Mouse (Mus musculus): ENCODE measurements around the gene Nkrf. TPM values are rescaled to one million over a fixed set of nuclear protein-coding genes. Genes with fewer than 3 reads are reported as not detected.

Nkrf gene
- polyA plus RNA-seq, 1 experiment from 2014 or later, result 2.6 TPM

DNA sequence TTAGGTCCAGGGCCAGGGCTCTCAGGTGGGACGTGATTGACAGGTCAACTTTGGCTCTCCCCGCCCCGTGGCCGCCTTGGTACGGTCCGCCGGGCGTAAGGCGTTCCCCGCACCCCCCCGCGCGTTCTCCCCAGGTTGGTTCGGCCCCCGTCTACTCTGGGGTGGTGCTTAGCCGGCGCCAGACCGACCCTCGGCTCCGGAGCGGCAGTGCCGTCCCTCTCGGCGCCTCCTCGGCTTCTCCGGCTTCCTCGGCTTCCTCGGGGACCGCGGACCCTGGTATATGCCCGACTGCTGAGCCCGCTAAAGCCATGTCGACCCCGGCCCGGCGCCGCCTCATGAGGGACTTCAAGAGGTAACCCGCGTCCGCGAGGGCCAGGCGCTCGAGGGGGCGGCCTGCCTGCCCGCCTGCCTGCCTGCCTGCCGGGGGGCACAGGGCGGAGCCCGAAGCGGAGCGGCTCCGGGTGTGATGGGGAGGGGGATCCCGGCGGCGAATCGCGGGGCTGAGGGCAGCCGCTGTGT, 28.5 kb downstream of the Nkrf start:
- Histone ChIP-seq H3K4me2 (ENCODE audit: low read depth, severe bottlenecking) (peak overlapping the region; percentile 24; the same call in 1 of the 2 replicates), H3K4me3 (ENCODE audit: low read depth, low read length) (peak overlapping the region; percentile 65), H3K4me1 (ENCODE audit: control insufficient read depth, insufficient read depth, low read length) (0 out of 2 replicates have a peak, but pooled peaks cover 2% of the 10 kb centered on the region), H3K36me3 (ENCODE audit: control insufficient read depth, insufficient read depth, low read length) (no peaks in the 10 kb centered on the region), H3K9me3 (ENCODE audit: control insufficient read depth, low read length) (no peaks in the 10 kb centered on the region), H3K9ac (ENCODE audit: low read length) (peak overlapping the region; percentile 78), H3K27ac (replicated peaks; ENCODE audit: low read depth, low read length) (peak overlapping the region; percentile 56; the same call in 1 of the 2 replicates), H3K27me3 (ENCODE audit: control insufficient read depth, insufficient read depth, low read length) (no peaks in the 10 kb centered on the region)
- 10% methylated on average over 48 of the region's 57 CpGs for WGBS
- ATAC-seq (ENCODE audit: insufficient number of reproducible peaks, low FRiP score, low TSS enrichment, low read depth), result peak; percentile 95
- DNase-seq (ENCODE audit: low spot score), result peak; percentile 89

DNA sequence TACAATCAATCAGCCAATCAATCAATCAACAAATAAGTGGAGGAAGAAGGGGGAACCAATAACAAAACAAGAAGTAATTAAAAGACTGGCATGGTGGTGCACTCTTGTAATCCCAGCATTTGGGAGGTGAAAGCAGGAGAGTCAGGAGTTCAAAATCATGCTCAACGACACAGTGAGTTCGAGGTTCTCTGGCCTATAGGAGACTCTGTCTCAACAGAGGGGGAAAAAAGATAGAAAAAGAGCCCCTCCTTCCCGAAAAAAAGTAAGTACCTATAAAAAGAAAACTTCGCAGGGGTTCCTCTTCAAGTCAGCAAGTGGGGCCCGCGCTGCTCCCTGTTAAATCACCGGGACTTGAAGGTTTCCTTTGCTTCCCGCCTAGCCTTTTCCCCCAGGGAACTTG, 28.9 kb downstream of the Nkrf start, which contains the start of the genes Ube2a and C330007P06Rik:
Gene Ube2a (plus strand): TSS at position 136 of the 400 bp plus-strand sequence.
Gene C330007P06Rik (minus strand): TSS at position 347 of the 400 bp plus-strand sequence.
- DNase-seq (ENCODE audit: low spot score) (no peak), ATAC-seq (ENCODE audit: insufficient number of reproducible peaks, low FRiP score, low TSS enrichment, low read depth) (0 out of 2 replicates have a peak, but pooled peaks have one; percentile 75)
- Histone ChIP-seq H3K9me3 (ENCODE audit: control insufficient read depth, low read length) (no peaks in the 10 kb centered on the region), H3K27me3 (ENCODE audit: control insufficient read depth, insufficient read depth, low read length) (no peaks in the 10 kb centered on the region), H3K4me2 (ENCODE audit: low read depth, severe bottlenecking) (peak within 1 kb of the TSS; percentile 54), H3K36me3 (ENCODE audit: control insufficient read depth, insufficient read depth, low read length) (no peaks in the 10 kb centered on the region), H3K4me1 (ENCODE audit: control insufficient read depth, insufficient read depth, low read length) (0 out of 2 replicates have a peak, but pooled peaks cover 2% of the 10 kb centered on the region), H3K9ac (ENCODE audit: low read length) (peak within 1 kb of the TSS; percentile 78), H3K27ac (replicated peaks; ENCODE audit: low read depth, low read length) (peak within 1 kb of the TSS; percentile 56; the same call in 1 of the 2 replicates), H3K4me3 (ENCODE audit: low read depth, low read length) (peak within 1 kb of the TSS; percentile 65)
- WGBS, result 28% methylated on average over 8 of the region's 8 CpGs

DNA sequence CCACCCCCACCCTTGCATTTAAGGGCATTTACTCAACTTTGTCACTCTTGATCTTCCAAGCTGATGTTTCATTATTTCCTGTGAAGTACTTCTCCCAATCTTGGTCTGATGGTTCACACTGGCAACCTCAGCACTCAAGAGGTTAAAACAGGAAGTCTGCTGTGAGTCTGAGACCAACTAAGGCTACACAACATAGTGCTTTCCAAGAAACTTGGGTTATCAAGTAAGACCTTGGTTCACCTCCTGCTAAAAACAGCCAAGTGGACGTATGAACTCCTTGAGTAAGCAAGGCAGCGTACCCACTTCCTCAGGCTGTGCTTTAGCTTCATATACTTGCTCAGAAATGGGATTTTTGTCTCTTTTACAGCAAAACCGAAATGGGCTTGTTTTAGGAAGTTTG, 32.3 kb downstream of the Nkrf start:
- 82% methylated on average over 3 of the region's 3 CpGs for WGBS
- ATAC-seq (ENCODE audit: insufficient number of reproducible peaks, low FRiP score, low TSS enrichment, low read depth), result no peak
- H3K27ac ChIP-seq (replicated peaks; ENCODE audit: low read depth, low read length), result no peak overlapping the region
- H3K4me3 ChIP-seq (ENCODE audit: low read depth, low read length), result no peak overlapping the region
- H3K27me3 ChIP-seq (ENCODE audit: control insufficient read depth, insufficient read depth, low read length), result no peaks in the 10 kb centered on the region
- DNase-seq (ENCODE audit: low spot score), result no peak
- H3K4me2 ChIP-seq (ENCODE audit: low read depth, severe bottlenecking), result no peak overlapping the region
- H3K4me1 ChIP-seq (ENCODE audit: control insufficient read depth, insufficient read depth, low read length), result 0 out of 2 replicates have a peak, but pooled peaks cover under 1% of the 10 kb centered on the region
- H3K36me3 ChIP-seq (ENCODE audit: control insufficient read depth, insufficient read depth, low read length), result no peaks in the 10 kb centered on the region
- no peak overlapping the region for H3K9ac ChIP-seq (ENCODE audit: low read length)
- no peaks in the 10 kb centered on the region for H3K9me3 ChIP-seq (ENCODE audit: control insufficient read depth, low read length)

DNA sequence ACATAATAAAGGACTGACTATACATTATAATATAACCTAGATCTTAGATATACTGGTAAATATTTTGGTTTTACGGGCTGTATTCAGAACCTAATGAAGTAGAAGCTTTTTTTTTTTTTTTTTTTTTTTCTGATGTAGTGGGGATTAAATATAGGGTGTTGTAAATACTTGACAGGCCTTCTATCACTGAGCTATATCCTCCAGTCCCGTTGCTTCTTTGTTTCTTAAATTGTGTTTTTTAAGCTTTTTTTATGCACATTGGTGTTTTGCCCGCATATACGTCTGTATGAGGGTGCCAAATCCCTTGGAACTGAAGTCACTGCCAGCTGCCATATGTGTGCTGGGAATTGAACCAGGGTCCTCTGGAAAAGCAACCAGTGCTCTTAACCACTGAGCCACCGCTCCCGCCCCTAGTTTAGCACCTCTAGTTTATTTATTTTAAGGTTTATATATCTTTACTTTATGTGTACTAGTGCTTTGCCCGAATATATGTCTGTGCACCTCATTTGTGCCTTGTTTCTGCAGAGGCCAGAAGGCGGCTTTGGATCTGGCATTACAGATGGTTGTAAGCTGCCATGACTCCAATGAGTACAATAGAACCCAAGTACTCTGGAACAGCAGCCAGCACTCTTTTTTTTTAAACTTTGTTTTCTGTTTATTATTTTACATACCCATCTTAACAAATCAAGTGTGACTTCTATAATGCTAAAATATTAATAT, 37.9 kb downstream of the Nkrf start:
- H3K27ac ChIP-seq (replicated peaks; ENCODE audit: low read depth, low read length), result no peak overlapping the region

DNA sequence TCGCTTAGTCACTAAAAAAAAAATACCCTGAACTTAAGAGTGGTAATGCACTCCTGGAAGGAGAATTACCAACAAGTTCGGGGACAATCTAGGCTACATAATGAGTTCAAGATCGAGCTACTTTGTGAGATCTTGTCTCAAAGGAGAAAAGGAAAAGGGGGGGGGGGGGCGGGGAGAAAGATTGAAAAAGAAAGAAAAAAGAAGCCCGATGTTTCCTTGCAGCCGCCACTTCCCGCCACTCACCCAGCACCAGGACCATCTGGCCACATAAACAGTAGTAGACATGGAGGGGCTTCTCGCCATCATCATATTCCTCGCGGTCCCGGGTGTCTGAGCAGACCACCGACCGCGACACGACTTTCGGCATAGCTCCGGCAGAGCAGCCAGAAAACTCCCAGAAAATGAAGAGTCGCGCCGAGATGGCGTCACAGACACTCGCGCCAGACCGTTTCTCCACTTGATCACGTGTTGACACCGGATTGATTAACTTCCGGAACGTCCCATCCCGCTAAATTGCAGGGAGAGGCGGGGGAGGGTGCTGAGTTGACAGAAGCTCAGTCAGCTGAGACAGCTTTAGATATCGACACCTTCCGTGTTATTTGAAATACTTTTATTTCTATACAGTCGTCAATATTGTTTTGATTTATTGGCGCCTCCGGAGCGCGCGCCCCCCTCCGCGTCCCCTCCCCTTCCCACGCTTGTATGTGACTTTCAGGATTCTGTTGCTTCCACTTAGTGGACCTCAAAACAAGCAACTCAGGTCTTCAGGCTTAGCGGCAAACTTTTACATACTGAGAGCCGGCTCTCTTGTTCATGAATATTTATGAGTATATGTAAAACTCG, 38.7 kb downstream of the Nkrf start:
- Histone ChIP-seq H3K4me3 (ENCODE audit: low read depth, low read length) (peak overlapping the region; percentile 39), H3K27ac (replicated peaks; ENCODE audit: low read depth, low read length) (no peak overlapping the region), H3K36me3 (ENCODE audit: control insufficient read depth, insufficient read depth, low read length) (no peaks in the 10 kb centered on the region), H3K4me2 (ENCODE audit: low read depth, severe bottlenecking) (peak overlapping the region; percentile 34), H3K27me3 (ENCODE audit: control insufficient read depth, insufficient read depth, low read length) (no peaks in the 10 kb centered on the region), H3K9me3 (ENCODE audit: control insufficient read depth, low read length) (no peaks in the 10 kb centered on the region), H3K9ac (ENCODE audit: low read length) (no peak overlapping the region), H3K4me1 (ENCODE audit: control insufficient read depth, insufficient read depth, low read length) (no peaks in the 10 kb centered on the region)
- 19% methylated on average over 40 of the region's 44 CpGs for WGBS
- DNase-seq (ENCODE audit: low spot score) (peak; percentile 81), ATAC-seq (ENCODE audit: insufficient number of reproducible peaks, low FRiP score, low TSS enrichment, low read depth) (peak; percentile 68; the same call in 1 of the 2 replicates)

More for the DNA sequence above, 37.9 kb downstream of the Nkrf start:
- no peaks in the 10 kb centered on the region for H3K36me3 ChIP-seq (ENCODE audit: control insufficient read depth, insufficient read depth, low read length)
- H3K4me3 ChIP-seq (ENCODE audit: low read depth, low read length), result peak overlapping the region; percentile 39; the same call in 1 of the 2 replicates
- H3K9me3 ChIP-seq (ENCODE audit: control insufficient read depth, low read length), result no peaks in the 10 kb centered on the region
- peak overlapping the region; percentile 20; the same call in 1 of the 2 replicates for H3K4me2 ChIP-seq (ENCODE audit: low read depth, severe bottlenecking)
- ATAC-seq (ENCODE audit: insufficient number of reproducible peaks, low FRiP score, low TSS enrichment, low read depth), result no peak
- WGBS, result 59% methylated on average over 8 of the region's 8 CpGs
- H3K27me3 ChIP-seq (ENCODE audit: control insufficient read depth, insufficient read depth, low read length), result no peaks in the 10 kb centered on the region
- no peak for DNase-seq (ENCODE audit: low spot score)
- H3K9ac ChIP-seq (ENCODE audit: low read length), result no peak overlapping the region
- no peaks in the 10 kb centered on the region for H3K4me1 ChIP-seq (ENCODE audit: control insufficient read depth, insufficient read depth, low read length)

DNA sequence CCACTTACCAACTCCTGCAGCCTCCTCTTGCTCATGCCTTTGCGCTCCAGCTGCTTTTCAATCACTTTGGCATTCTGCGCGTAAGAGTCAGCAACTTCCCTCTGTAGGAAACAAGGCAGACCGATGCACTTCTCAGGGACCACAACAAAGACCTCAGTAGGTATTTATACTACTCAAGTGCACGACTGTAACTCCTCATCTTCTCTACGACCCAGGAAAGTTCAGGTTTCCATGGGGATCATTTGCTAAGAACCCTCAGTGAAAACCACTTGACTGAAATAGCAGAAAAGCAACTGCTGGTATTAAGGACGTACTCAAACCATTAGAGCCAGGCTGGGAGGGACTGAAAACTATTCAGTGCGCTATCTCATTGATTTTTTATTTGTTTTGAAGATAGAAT, 50.1 kb downstream of the Nkrf start:
- 90% methylated on average over 8 of the region's 8 CpGs for WGBS
- H3K9me3 ChIP-seq (ENCODE audit: control insufficient read depth, low read length), result no peaks in the 10 kb centered on the region
- H3K4me2 ChIP-seq (ENCODE audit: low read depth, severe bottlenecking), result no peak overlapping the region
- ATAC-seq (ENCODE audit: insufficient number of reproducible peaks, low FRiP score, low TSS enrichment, low read depth) (no peak), DNase-seq (ENCODE audit: low spot score) (no peak)
- H3K9ac ChIP-seq (ENCODE audit: low read length), result no peak overlapping the region
- H3K4me3 ChIP-seq (ENCODE audit: low read depth, low read length), result no peak overlapping the region
- H3K36me3 ChIP-seq (ENCODE audit: control insufficient read depth, insufficient read depth, low read length), result no peaks in the 10 kb centered on the region
- H3K27me3 ChIP-seq (ENCODE audit: control insufficient read depth, insufficient read depth, low read length), result no peaks in the 10 kb centered on the region
- H3K4me1 ChIP-seq (ENCODE audit: control insufficient read depth, insufficient read depth, low read length), result no peaks in the 10 kb centered on the region
- no peak overlapping the region for H3K27ac ChIP-seq (replicated peaks; ENCODE audit: low read depth, low read length)

DNA sequence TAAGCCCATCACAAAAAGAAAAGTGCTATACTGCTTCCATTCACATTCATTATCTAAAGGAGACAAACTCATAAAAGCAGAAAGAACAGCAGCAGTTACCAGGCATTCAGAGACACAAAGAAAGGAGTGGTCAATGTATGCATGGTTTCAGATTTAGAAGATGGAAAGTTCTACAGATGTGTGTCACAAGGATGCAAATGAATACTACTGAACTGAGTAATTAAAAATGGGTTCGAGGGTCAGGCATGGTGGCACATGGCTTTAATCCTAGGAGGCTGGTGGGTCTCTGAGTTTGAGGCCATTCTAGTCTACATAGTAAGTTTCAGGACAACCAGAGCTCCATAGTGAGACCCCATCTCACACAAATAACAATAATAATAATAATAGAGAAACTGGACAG, 55.5 kb downstream of the Nkrf start:
- Histone ChIP-seq H3K4me2 (ENCODE audit: low read depth, severe bottlenecking) (no peak overlapping the region), H3K36me3 (ENCODE audit: control insufficient read depth, insufficient read depth, low read length) (no peaks in the 10 kb centered on the region), H3K27me3 (ENCODE audit: control insufficient read depth, insufficient read depth, low read length) (no peaks in the 10 kb centered on the region), H3K9ac (ENCODE audit: low read length) (no peak overlapping the region), H3K27ac (replicated peaks; ENCODE audit: low read depth, low read length) (no peak overlapping the region), H3K9me3 (ENCODE audit: control insufficient read depth, low read length) (no peaks in the 10 kb centered on the region), H3K4me3 (ENCODE audit: low read depth, low read length) (no peak overlapping the region), H3K4me1 (ENCODE audit: control insufficient read depth, insufficient read depth, low read length) (no peaks in the 10 kb centered on the region)
- ATAC-seq (ENCODE audit: insufficient number of reproducible peaks, low FRiP score, low TSS enrichment, low read depth) (no peak), DNase-seq (ENCODE audit: low spot score) (no peak)
- WGBS, result 91% methylated on average over 1 of the region's 1 CpGs

DNA sequence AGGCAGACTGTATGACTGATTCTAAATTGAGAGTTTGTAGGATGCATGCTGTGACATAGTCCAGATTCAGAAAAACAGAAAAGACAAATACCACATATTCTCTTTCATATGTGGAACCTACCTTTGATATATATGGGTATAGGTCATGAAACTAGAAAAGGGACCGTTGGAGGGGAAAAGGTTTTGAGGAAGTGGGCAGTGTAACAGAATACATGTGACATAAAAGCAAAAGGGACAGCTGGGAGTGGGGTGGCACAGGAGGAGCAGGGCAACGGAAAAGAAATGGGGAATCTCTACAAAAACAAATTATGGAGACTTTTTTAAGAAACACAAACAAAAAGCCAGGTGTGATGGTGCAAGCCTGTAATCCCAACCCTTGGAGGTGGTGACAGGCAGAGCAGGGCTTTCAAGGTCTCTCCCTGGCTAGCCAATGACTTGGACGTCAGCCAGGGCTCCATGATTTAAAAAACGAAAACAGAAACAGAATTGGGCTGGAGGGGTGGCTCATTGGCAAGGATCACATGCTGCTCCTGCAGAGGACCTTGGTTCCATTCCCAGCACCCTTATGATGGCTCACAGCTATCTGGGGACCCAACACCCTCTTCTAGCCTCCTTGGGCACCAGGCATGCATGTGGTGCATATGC, 59.2 kb downstream of the Nkrf start:
- Histone ChIP-seq H3K9ac (ENCODE audit: low read length) (no peak overlapping the region), H3K4me3 (ENCODE audit: low read depth, low read length) (no peak overlapping the region), H3K27me3 (ENCODE audit: control insufficient read depth, insufficient read depth, low read length) (no peaks in the 10 kb centered on the region), H3K4me1 (ENCODE audit: control insufficient read depth, insufficient read depth, low read length) (no peaks in the 10 kb centered on the region), H3K9me3 (ENCODE audit: control insufficient read depth, low read length) (no peaks in the 10 kb centered on the region), H3K27ac (replicated peaks; ENCODE audit: low read depth, low read length) (no peak overlapping the region), H3K36me3 (ENCODE audit: control insufficient read depth, insufficient read depth, low read length) (no peaks in the 10 kb centered on the region), H3K4me2 (ENCODE audit: low read depth, severe bottlenecking) (no peak overlapping the region)
- DNase-seq (ENCODE audit: low spot score) (no peak), ATAC-seq (ENCODE audit: insufficient number of reproducible peaks, low FRiP score, low TSS enrichment, low read depth) (no peak)
- 80% methylated on average over 4 of the region's 4 CpGs for WGBS
